Mouse (Mus musculus) retina, postnatal 7 days (tissue): ENCODE measurements at regions not wholly inside any gene's neighbourhood (a gene's known extent, or its start where the extent isn't known, plus 50 kb on each side); places are given as distances from the start of the nearest gene placed in this dataset.

Experiments
- DNase-seq: peaks from one replicate; pipeline ENCODE4 v3.0.0-alpha.2; 2012; ENCODE audit warnings: low read depth, low spot score

DNA sequence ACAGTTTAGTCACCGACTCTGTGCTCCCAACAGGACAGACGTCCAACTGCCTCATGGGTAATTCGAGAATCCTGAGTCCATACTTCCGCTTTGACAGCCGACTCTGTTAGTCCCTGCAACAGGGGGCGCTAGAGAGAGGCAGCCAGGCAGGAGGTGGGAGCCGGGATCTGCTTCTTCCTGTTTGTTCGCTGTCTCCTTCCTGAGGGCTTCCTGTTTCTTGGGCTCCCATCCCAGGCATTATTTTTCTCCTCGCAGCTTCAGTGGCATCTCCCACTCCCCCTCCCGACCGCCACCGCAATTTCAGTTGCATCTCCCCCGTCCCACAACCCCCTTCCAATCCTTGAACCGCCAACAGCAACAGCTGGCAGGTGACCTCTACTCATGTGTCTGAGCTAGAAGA is 211.1 kb downstream of the Xxylt1 start:
- DNase-seq: no peak

GRCm38 (mm10) chr16:30870676-30871075 is 210.6 kb downstream of the Xxylt1 start:
- DNase-seq: no peak

DNA sequence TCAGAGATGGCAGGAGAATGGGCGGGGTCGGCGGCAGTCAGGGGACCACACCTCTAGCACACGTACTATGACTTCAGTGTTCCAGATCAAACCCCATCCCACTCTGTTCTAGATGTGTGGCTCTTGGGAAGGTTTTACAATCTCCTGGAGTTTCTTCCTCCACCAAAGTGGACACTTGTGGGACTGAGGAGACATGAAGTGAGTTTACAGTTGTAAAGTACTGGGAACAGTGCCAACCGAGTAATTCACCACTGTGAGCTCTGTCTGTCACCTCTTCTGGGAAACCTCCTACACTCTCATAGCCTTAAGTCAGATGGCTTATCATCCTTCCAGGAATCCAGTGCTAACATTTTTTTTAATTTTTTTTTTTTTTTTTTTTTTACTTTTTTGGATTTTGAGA is 209.1 kb downstream of the Xxylt1 start:
- DNase-seq: no peak

DNA sequence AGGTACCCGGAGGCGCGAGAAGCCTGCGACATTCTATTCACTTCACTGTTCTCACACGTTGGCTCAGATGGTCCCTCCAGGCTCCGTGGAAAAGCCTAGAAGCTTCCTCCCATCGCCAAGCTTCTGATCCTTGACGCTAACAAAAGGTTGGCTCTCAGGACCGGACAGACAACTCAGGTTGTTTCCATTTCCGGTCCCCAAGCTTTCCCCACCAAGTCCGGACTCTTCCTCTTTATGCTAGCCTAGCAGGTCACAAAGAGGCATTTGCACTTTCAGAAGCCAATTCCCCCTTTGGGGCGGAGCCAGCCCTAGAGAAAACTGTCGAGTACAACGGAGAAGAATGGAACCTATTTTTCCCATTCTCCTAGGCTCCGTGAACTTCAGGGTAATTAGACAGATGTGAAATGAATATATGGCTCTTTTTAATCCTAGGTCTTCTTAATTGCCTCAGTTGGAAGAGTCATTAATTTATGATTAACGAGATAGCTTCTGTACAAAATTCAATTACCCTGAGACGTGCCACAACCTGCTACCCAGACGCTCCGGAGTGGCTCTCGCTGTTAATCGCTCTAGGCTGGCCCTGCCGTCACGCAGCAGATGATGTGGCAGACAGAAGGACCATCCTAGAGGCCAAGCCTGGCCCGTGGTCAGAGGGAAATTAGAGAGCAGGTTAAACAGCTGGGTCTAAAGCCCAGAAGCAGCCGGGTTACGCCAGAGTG is 207.6 kb downstream of the Xxylt1 start:
- DNase-seq: no peak

GRCm38 (mm10) chr16:30875235-30875829 is 205.9 kb downstream of the Xxylt1 start:
- DNase-seq: no peak

- no peak for DNase-seq
These were observed 202.4 kb downstream of the Xxylt1 start for GRCm38 (mm10) chr16:30878821-30879220.

DNA sequence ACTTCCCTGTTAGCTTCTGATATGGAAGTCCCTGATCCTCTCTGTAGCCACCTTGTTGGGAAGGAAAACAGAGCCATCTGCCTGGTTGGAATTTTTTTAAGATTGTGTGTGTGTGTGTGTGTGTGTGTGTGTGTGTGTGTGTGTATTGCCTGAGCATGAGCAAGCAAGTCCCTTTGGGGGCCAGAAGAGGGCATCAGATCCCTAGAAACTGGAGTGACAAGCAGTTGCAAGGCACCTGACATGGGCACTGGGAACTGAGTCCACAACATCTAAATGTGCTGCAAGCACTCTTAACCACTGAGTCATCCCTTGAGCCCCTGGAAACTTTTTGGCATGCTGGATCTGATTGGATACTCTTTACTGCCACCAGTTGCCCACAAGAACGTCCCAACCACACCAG is 201.4 kb downstream of the Xxylt1 start:
- DNase-seq: no peak

GRCm38 (mm10) chr16:30880682-30881081 is 200.6 kb downstream of the Xxylt1 start:
- DNase-seq: no peak

DNA sequence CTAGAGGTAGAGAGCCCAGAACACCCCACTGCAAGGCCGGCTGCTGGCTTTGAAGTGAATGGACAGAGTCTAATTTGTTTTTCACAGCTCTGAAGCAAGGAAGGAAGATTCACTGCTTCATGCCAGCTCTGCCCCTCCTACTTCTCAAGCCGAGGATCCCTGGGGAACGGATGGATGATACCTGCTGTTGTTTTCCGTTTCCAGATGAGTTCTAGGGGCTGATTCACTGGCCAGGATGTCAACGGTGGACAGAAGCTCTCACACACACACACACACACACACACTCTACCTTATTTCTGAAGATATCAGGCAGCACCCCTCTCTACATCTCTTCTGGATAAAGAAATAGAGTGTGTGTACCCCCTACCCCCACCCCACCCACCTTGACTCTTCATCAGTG is 200.0 kb downstream of the Xxylt1 start:
- no peak for DNase-seq

- peak; percentile 49 for DNase-seq
These were observed 197.6 kb downstream of the Xxylt1 start for GRCm38 (mm10) chr16:30883490-30884188.

- no peak for DNase-seq
These were observed 197.1 kb downstream of the Xxylt1 start for GRCm38 (mm10) chr16:30884189-30884551.

DNA sequence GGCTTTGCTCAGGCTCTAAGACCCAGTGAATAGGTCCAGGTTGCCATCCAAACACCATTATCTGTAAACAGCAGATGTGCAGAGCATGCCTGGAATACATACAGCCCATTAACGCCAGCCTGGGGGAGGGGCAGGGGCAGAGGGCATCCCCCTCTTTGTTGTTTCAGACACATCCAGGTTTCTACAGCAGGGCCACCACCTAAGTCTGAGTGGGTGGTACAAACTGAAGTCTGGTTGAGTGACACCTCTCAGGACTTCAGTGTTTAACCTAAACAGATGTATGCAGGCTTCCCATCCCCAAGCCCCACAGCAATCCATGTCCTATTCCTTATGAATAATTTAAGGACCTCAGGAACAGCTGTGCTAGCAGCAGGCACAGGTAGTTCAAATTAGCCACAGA is 194.2 kb downstream of the Xxylt1 start:
- DNase-seq: no peak

DNA sequence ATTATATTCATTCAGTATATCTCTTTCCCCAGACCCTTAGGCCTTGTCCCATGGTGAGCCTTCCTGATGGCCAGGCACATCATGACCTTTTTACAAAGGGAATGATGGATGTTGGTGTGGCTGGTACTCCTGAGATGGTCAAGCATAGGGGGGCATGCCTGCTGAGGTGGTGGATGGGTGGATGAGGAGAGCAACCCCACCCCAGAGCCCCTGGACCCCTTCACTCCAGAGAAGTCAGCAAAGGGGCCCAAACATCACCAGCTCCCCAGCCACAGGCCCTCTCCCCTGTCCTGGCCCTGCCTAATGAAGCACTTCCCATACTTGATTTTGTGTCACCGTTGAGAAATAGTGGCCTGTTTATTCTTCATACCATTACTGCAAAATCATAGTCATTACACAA is 193.7 kb downstream of the Xxylt1 start:
- no peak for DNase-seq

DNA sequence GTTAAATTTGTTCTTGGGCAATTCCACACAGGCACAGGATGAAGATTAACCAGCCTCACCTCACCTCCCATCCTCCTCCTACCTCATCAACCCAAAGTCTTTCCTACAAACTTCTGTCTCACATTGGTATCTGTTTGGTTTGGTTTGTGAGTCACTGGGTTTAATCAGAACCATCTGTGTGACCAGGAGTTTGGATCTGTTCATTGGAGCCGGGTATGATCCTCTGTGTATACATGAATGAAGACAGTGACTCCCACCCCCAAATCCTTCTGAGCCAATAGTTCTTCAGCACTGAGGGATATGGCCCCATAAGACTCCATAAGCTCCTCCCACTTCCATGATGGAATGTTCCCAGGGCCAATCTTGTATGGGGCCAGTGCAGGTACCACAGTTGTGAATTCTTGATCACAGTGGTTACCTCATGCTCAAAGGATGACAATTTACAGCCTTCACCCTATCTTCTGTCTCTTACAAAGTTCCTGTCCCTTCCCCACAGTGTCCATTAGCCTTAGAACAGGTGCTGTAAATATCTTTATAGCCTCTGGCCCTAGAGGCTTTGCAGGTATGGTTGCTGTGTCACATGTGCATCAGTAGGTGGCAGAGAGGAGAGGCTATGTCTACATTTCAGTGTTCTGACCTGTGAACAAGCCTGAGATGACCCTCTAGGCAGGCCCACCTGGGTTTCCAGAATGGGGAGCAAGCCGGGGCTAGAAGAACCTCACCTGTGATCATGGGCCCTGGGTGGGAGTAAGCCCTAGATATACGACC is 192.5 kb downstream of the Xxylt1 start:
- no peak for DNase-seq

DNA sequence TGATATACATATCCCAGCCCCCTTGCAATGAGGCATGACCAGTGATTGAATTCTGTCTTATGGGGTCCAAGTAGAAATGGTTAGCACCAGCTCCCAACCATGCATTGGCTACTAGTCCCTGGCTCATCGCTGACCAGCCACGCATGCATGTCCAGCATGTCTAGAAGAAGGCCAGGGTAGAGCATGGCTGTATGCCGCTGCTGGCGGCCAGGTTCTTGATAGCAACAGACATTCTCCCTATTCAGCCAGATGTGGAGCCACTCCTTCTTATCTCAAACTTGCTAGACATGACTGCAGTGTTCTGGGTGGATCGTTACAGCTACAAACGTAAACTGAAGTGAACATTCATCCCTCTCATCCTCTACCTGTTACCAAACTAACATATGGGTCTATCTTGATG is 188.6 kb downstream of the Xxylt1 start:
- no peak for DNase-seq

- no peak for DNase-seq
These were observed 187.1 kb downstream of the Xxylt1 start for GRCm38 (mm10) chr16:30894086-30894485.

DNA sequence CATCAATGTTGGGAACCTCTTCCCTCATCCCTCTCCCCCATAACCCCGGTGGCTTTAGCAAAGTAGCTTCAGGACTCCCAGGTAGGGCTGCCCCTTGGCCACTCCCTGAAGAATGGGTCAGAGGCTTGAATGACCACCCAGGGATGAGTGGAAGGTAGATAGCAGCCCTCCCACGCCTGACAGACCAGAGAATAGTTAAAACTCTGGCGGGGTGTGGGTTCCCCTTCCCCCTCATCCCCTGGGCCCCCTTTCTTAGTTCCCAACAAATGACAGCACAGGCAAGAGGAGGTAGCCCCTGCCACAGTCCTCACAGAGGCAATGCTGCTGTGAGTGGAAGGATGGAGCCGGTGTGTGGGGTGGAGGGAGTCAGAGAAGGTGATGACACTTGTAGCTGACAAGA is 186.2 kb downstream of the Xxylt1 start:
- DNase-seq: no peak

GRCm38 (mm10) chr16:30897371-30897770 is 183.9 kb downstream of the Xxylt1 start:
- DNase-seq: no peak

- no peak for DNase-seq
These were observed 181.1 kb downstream of the Xxylt1 start for GRCm38 (mm10) chr16:30900121-30900520.

- DNase-seq: no peak
These were observed 179.9 kb downstream of the Xxylt1 start for GRCm38 (mm10) chr16:30901309-30901708.
